Mouse (Mus musculus): ENCODE results near the gene Ssx2ip. TPM values are rescaled to one million over a fixed set of nuclear protein-coding genes. Genes with fewer than 3 reads are reported as not detected.
"Not testable (repeated sequence)": the region's sequence is repeated elsewhere in the genome, so short reads cannot be mapped to it uniquely, and the experiment has no call there.

The Ssx2ip gene
- polyA plus RNA-seq, 1 experiment = not detected

GRCm38 (mm10) chr3:146421787-146422186 lies 17.3 kb downstream of the Ssx2ip start:
- TF ChIP-seq CTCF (IDR thresholded peaks at IDR 0.05; ENCODE audit: insufficient read depth, low read depth, low read length) (no peak), POLR2A (IDR thresholded peaks at IDR 0.05; ENCODE audit: insufficient read depth, low read depth, low read length) (no peak)
- whole genome bisulfite sequencing = 67% methylated on average over 8 of the region's 8 CpGs
- Histone ChIP-seq H3K4me1 (ENCODE audit: control insufficient read depth, insufficient read depth, low read length) (peaks cover 6% of the 10 kb centered on the region; the same call in 1 of the 2 replicates), H3K4me3 (ENCODE audit: insufficient read depth, low read depth, low read length) (no peak overlapping the region), H3K27ac (ENCODE audit: insufficient read depth, low read depth, low read length) (no peak overlapping the region)

- Histone ChIP-seq H3K27ac (ENCODE audit: insufficient read depth, low read depth, low read length) (no peak overlapping the region), H3K4me1 (ENCODE audit: control insufficient read depth, insufficient read depth, low read length) (peaks cover 6% of the 10 kb centered on the region; the same call in 1 of the 2 replicates), H3K4me3 (ENCODE audit: insufficient read depth, low read depth, low read length) (no peak overlapping the region)
- no peak for TF ChIP-seq POLR2A (IDR thresholded peaks at IDR 0.05; ENCODE audit: insufficient read depth, low read depth, low read length)
- WGBS = 84% methylated on average over 7 of the region's 7 CpGs
These were observed 19.3 kb downstream of the Ssx2ip start for GRCm38 (mm10) chr3:146423710-146424109.

GRCm38 (mm10) chr3:146424306-146424900 lies 20.0 kb downstream of the Ssx2ip start:
- Histone ChIP-seq H3K4me3 (ENCODE audit: insufficient read depth, low read depth, low read length) (no peak overlapping the region), H3K4me1 (ENCODE audit: control insufficient read depth, insufficient read depth, low read length) (peaks cover 6% of the 10 kb centered on the region; the same call in 1 of the 2 replicates), H3K27ac (ENCODE audit: insufficient read depth, low read depth, low read length) (no peak overlapping the region)
- WGBS = 46% methylated on average over 7 of the region's 7 CpGs
- TF ChIP-seq CTCF (IDR thresholded peaks at IDR 0.05; ENCODE audit: insufficient read depth, low read depth, low read length) (no peak), POLR2A (IDR thresholded peaks at IDR 0.05; ENCODE audit: insufficient read depth, low read depth, low read length) (no peak)

DNA sequence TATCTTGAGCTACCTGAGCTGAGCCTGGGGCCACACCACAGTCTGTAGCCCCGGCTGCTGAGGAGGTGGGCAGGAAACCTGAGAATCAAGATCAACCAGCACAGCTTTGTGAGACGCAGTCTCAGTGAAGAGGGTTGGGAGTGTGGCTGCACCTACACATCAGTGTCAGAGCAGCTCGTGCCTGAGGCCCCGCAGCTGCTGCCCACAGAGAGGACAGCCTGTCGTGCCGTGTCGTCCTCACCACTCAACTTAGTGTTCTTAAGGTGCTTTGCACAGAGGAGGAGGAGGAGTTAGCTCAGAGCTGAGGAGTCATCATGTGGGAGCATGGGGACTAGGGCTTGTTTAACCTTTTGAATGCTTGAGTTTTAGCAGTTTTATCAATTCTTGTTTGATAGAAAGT lies 21.5 kb downstream of the Ssx2ip start:
- no peak for TF ChIP-seq POLR2A (IDR thresholded peaks at IDR 0.05; ENCODE audit: insufficient read depth, low read depth, low read length)
- Histone ChIP-seq H3K27ac (ENCODE audit: insufficient read depth, low read depth, low read length) (no peak overlapping the region), H3K4me1 (ENCODE audit: control insufficient read depth, insufficient read depth, low read length) (peaks cover 6% of the 10 kb centered on the region; the same call in 1 of the 2 replicates), H3K4me3 (ENCODE audit: insufficient read depth, low read depth, low read length) (no peak overlapping the region)
- WGBS = 36% methylated on average over 7 of the region's 7 CpGs

DNA sequence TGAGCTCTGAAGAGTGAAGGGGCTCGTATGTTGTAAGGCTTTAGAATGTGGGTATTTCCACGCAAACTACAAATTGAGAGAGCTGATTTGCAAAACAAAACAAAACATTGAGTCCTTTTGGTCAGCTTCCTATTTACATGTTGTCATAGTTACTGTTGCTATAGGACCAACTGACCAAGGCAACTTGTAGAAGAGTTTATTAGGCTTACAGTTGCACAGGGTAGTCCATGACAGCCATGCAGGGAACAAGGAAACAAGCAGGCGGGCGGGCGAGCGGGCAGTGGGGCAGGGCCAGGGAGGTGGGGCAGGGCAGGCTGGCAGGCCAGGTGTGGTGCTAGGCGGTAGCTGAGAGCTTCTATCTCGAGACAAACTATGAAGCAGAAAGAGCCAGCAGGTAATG lies 22.0 kb downstream of the Ssx2ip start:
- no peak overlapping the region for H3K4me3 ChIP-seq (ENCODE audit: insufficient read depth, low read depth, low read length)
- peaks cover 6% of the 10 kb centered on the region; the same call in 1 of the 2 replicates for H3K4me1 ChIP-seq (ENCODE audit: control insufficient read depth, insufficient read depth, low read length)
- WGBS = 74% methylated on average over 8 of the region's 8 CpGs
- TF ChIP-seq CTCF (IDR thresholded peaks at IDR 0.05; ENCODE audit: insufficient read depth, low read depth, low read length) (no peak), POLR2A (IDR thresholded peaks at IDR 0.05; ENCODE audit: insufficient read depth, low read depth, low read length) (no peak)
- H3K27ac ChIP-seq (ENCODE audit: insufficient read depth, low read depth, low read length) = no peak overlapping the region

DNA sequence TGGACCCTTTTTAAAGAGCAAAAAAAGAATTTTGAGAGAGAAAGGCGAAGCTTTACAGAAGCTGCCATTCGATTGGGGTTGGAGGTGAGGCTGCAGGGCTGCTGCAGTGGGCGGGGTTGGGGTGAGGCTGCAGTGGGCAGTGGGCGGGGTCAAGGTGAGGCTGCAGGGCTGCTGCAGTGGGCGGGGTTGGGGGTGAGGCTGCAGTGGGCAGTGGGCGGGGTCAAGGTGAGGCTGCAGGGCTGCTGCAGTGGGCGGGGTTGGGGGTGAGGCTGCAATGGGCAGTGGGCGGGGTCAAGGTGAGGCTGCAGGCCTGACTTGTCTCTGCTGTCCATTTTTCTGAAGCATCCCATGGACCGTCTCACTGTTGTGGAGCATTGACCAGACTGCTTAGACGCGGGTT lies 28.6 kb downstream of the Ssx2ip start:
- H3K4me1 ChIP-seq (ENCODE audit: control insufficient read depth, insufficient read depth, low read length); H3K4me3 ChIP-seq (ENCODE audit: insufficient read depth, low read depth, low read length); H3K27ac ChIP-seq (ENCODE audit: insufficient read depth, low read depth, low read length): not testable (repeated sequence)
- 91% methylated on average over 11 of the region's 11 CpGs for WGBS

GRCm38 (mm10) chr3:146433681-146434350 lies 29.4 kb downstream of the Ssx2ip start:
- Histone ChIP-seq H3K27ac (ENCODE audit: insufficient read depth, low read depth, low read length) (no peak overlapping the region), H3K4me1 (ENCODE audit: control insufficient read depth, insufficient read depth, low read length) (peaks cover 3% of the 10 kb centered on the region; the same call in 1 of the 2 replicates), H3K4me3 (ENCODE audit: insufficient read depth, low read depth, low read length) (no peak overlapping the region)
- TF ChIP-seq POLR2A (IDR thresholded peaks at IDR 0.05; ENCODE audit: insufficient read depth, low read depth, low read length) = no peak
- TF ChIP-seq CTCF (IDR thresholded peaks at IDR 0.05; ENCODE audit: insufficient read depth, low read depth, low read length) = no peak
- WGBS = 71% methylated on average over 14 of the region's 14 CpGs

- WGBS = 92% methylated on average over 8 of the region's 8 CpGs
- Histone ChIP-seq H3K4me3 (ENCODE audit: insufficient read depth, low read depth, low read length) (no peak overlapping the region), H3K4me1 (ENCODE audit: control insufficient read depth, insufficient read depth, low read length) (peaks cover 3% of the 10 kb centered on the region; the same call in 1 of the 2 replicates), H3K27ac (ENCODE audit: insufficient read depth, low read depth, low read length) (no peak overlapping the region)
- no peak for TF ChIP-seq CTCF (IDR thresholded peaks at IDR 0.05; ENCODE audit: insufficient read depth, low read depth, low read length)
- TF ChIP-seq POLR2A (IDR thresholded peaks at IDR 0.05; ENCODE audit: insufficient read depth, low read depth, low read length) = no peak
These were observed 30.2 kb downstream of the Ssx2ip start for GRCm38 (mm10) chr3:146434686-146435085.

- Histone ChIP-seq H3K4me3 (ENCODE audit: insufficient read depth, low read depth, low read length) (no peak overlapping the region), H3K27ac (ENCODE audit: insufficient read depth, low read depth, low read length) (no peak overlapping the region), H3K4me1 (ENCODE audit: control insufficient read depth, insufficient read depth, low read length) (peaks cover 3% of the 10 kb centered on the region; the same call in 1 of the 2 replicates)
- 91% methylated on average over 11 of the region's 11 CpGs for WGBS
- TF ChIP-seq CTCF (IDR thresholded peaks at IDR 0.05; ENCODE audit: insufficient read depth, low read depth, low read length) (no peak), POLR2A (IDR thresholded peaks at IDR 0.05; ENCODE audit: insufficient read depth, low read depth, low read length) (no peak)
These were observed 31.1 kb downstream of the Ssx2ip start for GRCm38 (mm10) chr3:146435533-146435932.
